Mouse (Mus musculus) liver, postnatal 0 days (tissue): ENCODE measurements at regions not wholly inside any gene's neighbourhood (a gene's known extent, or its start where the extent isn't known, plus 50 kb on each side); places are given as distances from the start of the nearest gene placed in this dataset.

ENCODE experiments used
- ATAC-seq: fragments of 200-750 bp; cut with Nextera tagmentation; 2 replicates; pipeline ENCODE4 v1.8.0; 2017; ENCODE audit warnings: mild to moderate bottlenecking, moderate library complexity
- DNase-seq: peaks from one replicate; pipeline ENCODE4 v3.0.0-alpha.2; 2016
- H3K27ac ChIP-seq: fragments of 300-500 bp; sonication (generic); 2 replicates; pipeline ENCODE4 v1.5.1; 2014; ENCODE audit warnings: antibody characterized with exemption, moderate library complexity, mild to moderate bottlenecking, low read depth
- H3K27me3 ChIP-seq: fragments of 300-500 bp; sonication (generic); 2 replicates; pipeline ENCODE4 v1.6.1; 2014; ENCODE audit warnings: low read length, control low read depth, mixed read lengths; ENCODE audit not compliant: insufficient read depth
- H3K36me3 ChIP-seq: fragments of 300-500 bp; sonication (generic); replicated peaks from 2 replicates; pipeline ENCODE4 v1.6.1; 2014; ENCODE audit warnings: mild to moderate bottlenecking, control low read depth, low read length, moderate library complexity, mixed read lengths; ENCODE audit not compliant: insufficient read depth
- H3K4me1 ChIP-seq: fragments of 300-500 bp; sonication (generic); 2 replicates; pipeline ENCODE4 v1.6.1; 2014; ENCODE audit warnings: antibody characterized with exemption, mild to moderate bottlenecking, control low read depth; ENCODE audit not compliant: insufficient read depth
- H3K4me2 ChIP-seq: fragments of 300-500 bp; sonication (generic); 2 replicates; pipeline ENCODE4 v1.6.1; 2014; ENCODE audit warnings: low read depth, mild to moderate bottlenecking, low read length, moderate library complexity, mixed read lengths
- H3K4me3 ChIP-seq: fragments of 300-500 bp; sonication (generic); 2 replicates; pipeline ENCODE4 v1.5.1; 2014; ENCODE audit warnings: low read depth, low read length
- H3K9ac ChIP-seq: fragments of 300-500 bp; sonication (generic); replicated peaks from 2 replicates; pipeline ENCODE4 v1.6.1; 2014; ENCODE audit warnings: mild to moderate bottlenecking, moderate library complexity
- H3K9me3 ChIP-seq: fragments of 300-500 bp; sonication (generic); 2 replicates; pipeline ENCODE4 v1.6.1; 2016; ENCODE audit warnings: mild to moderate bottlenecking, control low read depth, low read length, mixed read lengths
- CTCF ChIP-seq: sonication (generic); IDR thresholded peaks from 2 replicates; pipeline ENCODE4 v1.5.1; 2016; ENCODE audit warnings: antibody characterized with exemption, low read depth
- EP300 ChIP-seq: IDR thresholded peaks from 2 replicates; pipeline ENCODE4 v1.6.1; 2016; ENCODE audit warnings: antibody characterized with exemption, low read depth, mild to moderate bottlenecking
- WGBS: fragments of 180-500 bp; shearing (Covaris S2); extraction: QIAGEN DNeasy Blood & Tissue Kit; methylation state at CpG from one replicate; pipeline ENCODE4 v1.1.7; 2014; ENCODE audit not compliant: insufficient replicate concordance; 5-methylcytosine and 5-hydroxymethylcytosine counted together

GRCm38 (mm10) chr9:60931290-60931689 is 136.9 kb downstream of the Uaca start:
- no peak overlapping the region for H3K27ac ChIP-seq
- 78% methylated on average over 1 of the region's 1 CpGs for WGBS
- H3K4me2 ChIP-seq, result no peak overlapping the region
- TF ChIP-seq CTCF (no peak), EP300 (no peak)
- no peak for ATAC-seq
- no peak overlapping the region for H3K4me3 ChIP-seq
- H3K27me3 ChIP-seq, result no peaks in the 10 kb centered on the region
- no peaks in the 10 kb centered on the region for H3K9me3 ChIP-seq
- H3K36me3 ChIP-seq, result no peaks in the 10 kb centered on the region
- no peak overlapping the region for H3K9ac ChIP-seq
- no peaks in the 10 kb centered on the region for H3K4me1 ChIP-seq
- DNase-seq, result no peak

- DNase-seq, result no peak
- Histone ChIP-seq H3K4me2 (no peak overlapping the region), H3K9me3 (no peaks in the 10 kb centered on the region), H3K27ac (no peak overlapping the region), H3K4me3 (no peak overlapping the region), H3K4me1 (no peaks in the 10 kb centered on the region), H3K9ac (no peak overlapping the region), H3K27me3 (peaks cover 4% of the 10 kb centered on the region; the same call in 1 of the 2 replicates), H3K36me3 (no peaks in the 10 kb centered on the region)
- ATAC-seq, result no peak
- 58% methylated on average over 9 of the region's 9 CpGs for WGBS
- TF ChIP-seq EP300 (no peak), CTCF (no peak)
Measured at GRCm38 (mm10) chr9:60936937-60937336, 142.6 kb downstream of the Uaca start.

DNA sequence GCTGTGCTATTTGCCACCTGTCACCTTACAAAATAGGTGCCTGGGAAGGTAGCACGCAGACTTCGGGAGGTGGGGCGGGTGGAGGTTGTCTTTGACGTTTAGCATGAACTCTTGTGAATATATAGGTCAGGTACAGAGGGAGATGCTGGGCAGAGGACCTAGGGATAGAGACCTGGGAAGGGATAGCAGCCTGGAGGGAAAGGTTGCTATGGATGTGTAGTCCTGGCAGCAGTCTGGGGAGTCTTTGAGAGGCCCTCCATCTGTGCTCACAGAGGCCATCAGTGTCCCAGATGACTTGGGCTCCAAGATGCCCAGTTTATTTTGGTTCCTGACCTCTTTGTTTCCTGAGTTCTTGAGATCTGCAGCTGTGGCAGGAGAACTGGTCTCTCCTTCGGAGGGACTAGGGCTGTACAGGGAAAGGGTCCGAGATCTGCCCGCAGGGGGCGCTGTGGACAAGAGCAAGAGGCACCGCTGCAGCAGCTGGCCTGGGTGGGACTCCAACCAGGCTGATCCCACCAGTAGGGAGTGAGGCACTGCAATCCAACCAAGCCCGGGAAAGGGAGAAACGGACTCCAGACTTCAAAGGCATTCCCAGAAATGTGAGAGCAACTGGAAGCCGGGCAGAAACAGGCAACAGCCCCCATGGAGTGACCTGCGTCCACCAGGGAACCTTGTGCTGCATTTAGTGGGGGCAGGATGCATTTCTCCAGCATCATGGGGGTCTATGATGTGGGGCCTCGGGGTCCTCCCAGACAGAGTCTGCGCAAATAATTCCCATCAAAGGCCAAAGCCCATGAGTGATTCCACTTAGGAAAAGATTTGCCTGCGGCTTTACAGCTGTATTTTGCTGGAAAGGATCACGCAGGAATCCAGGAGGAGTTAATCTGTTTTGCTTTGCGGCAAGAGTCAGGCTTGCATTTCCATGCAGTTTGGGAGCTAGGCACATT is 145.8 kb downstream of the Uaca start:
- no peak overlapping the region for H3K4me3 ChIP-seq
- DNase-seq (peak; percentile 83), ATAC-seq (no peak)
- TF ChIP-seq EP300, result no peak
- peak; percentile 76 for TF ChIP-seq CTCF
- H3K9me3 ChIP-seq, result no peaks in the 10 kb centered on the region
- no peaks in the 10 kb centered on the region for H3K4me1 ChIP-seq
- H3K36me3 ChIP-seq, result no peaks in the 10 kb centered on the region
- H3K9ac ChIP-seq, result no peak overlapping the region
- no peak overlapping the region for H3K27ac ChIP-seq
- no peak overlapping the region for H3K4me2 ChIP-seq
- WGBS, result 36% methylated on average over 18 of the region's 18 CpGs
- peaks cover 4% of the 10 kb centered on the region; the same call in 1 of the 2 replicates for H3K27me3 ChIP-seq

GRCm38 (mm10) chr9:60947363-60947762 is 153.0 kb downstream of the Uaca start:
- Histone ChIP-seq H3K4me3 (no peak overlapping the region), H3K4me2 (no peak overlapping the region), H3K9ac (no peak overlapping the region), H3K36me3 (no peaks in the 10 kb centered on the region), H3K4me1 (no peaks in the 10 kb centered on the region), H3K27me3 (no peaks in the 10 kb centered on the region), H3K9me3 (no peaks in the 10 kb centered on the region), H3K27ac (no peak overlapping the region)
- WGBS, result 80% methylated on average over 15 of the region's 15 CpGs
- DNase-seq, result no peak
- no peak for ATAC-seq
- TF ChIP-seq CTCF, result no peak
- TF ChIP-seq EP300, result no peak

- no peak overlapping the region for H3K4me3 ChIP-seq
- no peaks in the 10 kb centered on the region for H3K9me3 ChIP-seq
- ATAC-seq (no peak), DNase-seq (no peak)
- no peak overlapping the region for H3K4me2 ChIP-seq
- no peaks in the 10 kb centered on the region for H3K36me3 ChIP-seq
- H3K27me3 ChIP-seq, result no peaks in the 10 kb centered on the region
- 64% methylated on average over 10 of the region's 10 CpGs for WGBS
- H3K9ac ChIP-seq, result no peak overlapping the region
- no peak for TF ChIP-seq EP300
- TF ChIP-seq CTCF, result no peak
- H3K27ac ChIP-seq, result no peak overlapping the region
- no peaks in the 10 kb centered on the region for H3K4me1 ChIP-seq
Measured at GRCm38 (mm10) chr9:60948531-60949070, 154.3 kb downstream of the Uaca start.

DNA sequence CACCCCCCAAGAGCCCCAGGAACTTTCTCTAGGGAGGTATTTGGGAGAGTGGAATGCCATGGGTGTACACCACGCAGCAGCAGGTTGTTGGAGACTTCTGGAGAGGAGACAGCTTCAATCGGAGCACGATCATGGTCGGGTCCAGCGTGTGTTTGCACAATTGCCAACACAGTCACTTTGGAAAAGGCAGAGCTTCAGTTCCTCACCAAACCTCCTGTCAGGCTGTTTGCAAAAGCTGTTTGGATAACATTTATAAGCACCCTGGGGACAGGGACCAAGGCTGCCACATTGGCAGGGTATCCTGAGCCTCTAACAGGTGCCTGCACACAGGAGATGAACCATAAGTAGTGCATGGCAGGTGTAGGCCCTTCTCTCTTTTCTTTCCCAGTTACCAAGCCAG is 155.8 kb downstream of the Uaca start:
- no peak for DNase-seq
- no peak overlapping the region for H3K9ac ChIP-seq
- H3K27ac ChIP-seq, result no peak overlapping the region
- no peak for ATAC-seq
- H3K4me3 ChIP-seq, result no peak overlapping the region
- no peak overlapping the region for H3K4me2 ChIP-seq
- no peaks in the 10 kb centered on the region for H3K4me1 ChIP-seq
- 72% methylated on average over 5 of the region's 5 CpGs for WGBS
- no peak for TF ChIP-seq EP300
- no peak for TF ChIP-seq CTCF
- H3K27me3 ChIP-seq, result no peaks in the 10 kb centered on the region
- H3K36me3 ChIP-seq, result no peaks in the 10 kb centered on the region
- H3K9me3 ChIP-seq, result no peaks in the 10 kb centered on the region
